Mouse (Mus musculus): Measurements from ENCODE around the gene Iqcf4. TPM values are rescaled to one million over a fixed set of nuclear protein-coding genes. Genes with fewer than 3 reads are reported as not detected.

The Iqcf4 gene
- not detected in 2 replicates for polyA plus RNA-seq (2012)

DNA sequence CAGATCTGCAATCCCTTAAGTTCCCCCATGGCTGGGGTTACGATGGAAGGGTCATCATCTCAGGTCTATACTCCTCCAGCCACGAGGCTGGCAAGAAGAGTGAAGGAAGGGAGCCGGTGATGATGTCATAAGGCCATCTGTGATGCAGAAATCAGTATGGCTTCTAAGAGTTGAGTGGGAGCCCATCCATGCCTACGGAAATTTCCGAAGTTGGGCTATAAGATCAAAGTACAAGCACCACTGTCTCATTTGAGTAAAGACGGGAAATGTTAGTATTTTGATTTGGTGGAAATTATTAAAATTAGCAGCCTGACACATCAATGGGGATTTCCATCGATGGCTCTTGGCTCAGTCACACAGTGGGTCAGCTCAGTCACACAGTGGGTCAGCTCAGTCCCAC, at the start of gene Iqcf4:
Gene Iqcf4, minus strand, starts transcription at position 101 of the 400 bp plus-strand sequence.

DNA sequence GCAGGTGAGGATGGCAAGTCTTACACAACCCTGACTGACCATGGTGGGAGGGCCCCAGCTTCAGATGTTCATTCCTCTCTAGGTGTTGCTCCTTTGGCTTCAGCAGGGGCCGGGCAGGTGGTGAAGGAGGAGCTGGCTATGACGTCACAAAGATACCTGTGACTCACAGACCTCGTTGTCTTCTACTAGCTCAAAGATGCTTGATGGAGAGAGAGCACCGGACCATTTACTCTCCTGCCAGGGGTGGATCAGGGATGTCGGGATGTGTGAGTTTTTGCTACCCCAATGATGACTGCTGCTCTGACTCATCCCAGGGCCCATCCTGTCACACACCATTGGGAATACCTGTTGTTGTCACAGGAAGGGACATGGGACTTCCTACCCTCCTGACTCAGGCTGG, 9.3 kb downstream of the Iqcf4 start, which contains the start of gene Iqcf3:
Gene Iqcf3, minus strand, starts transcription at position 101 of the 400 bp plus-strand sequence.

Other genes starting within 250 kb of the Iqcf4 start
- gene Dusp7, start 202.4 kb downstream of the Iqcf4 start, polyA plus RNA-seq (2012): 21.3 and 26.6 TPM in 2 replicates
- gene Rpl29, start 141.5 kb downstream of the Iqcf4 start, polyA plus RNA-seq (2012): 6,531 and 6,611 TPM in 2 replicates
- 35.2 and 37.0 TPM in 2 replicates for gene Acy1, start 132.7 kb downstream of the Iqcf4 start, polyA plus RNA-seq (2012)
- 11.1 and 14.0 TPM in 2 replicates for gene Abhd14b, start 123.5 kb downstream of the Iqcf4 start, polyA plus RNA-seq (2012)
- 28.3 and 33.6 TPM in 2 replicates for gene Abhd14a, start 123.3 kb downstream of the Iqcf4 start, polyA plus RNA-seq (2012)
- 20.4 and 27.1 TPM in 2 replicates for gene Pcbp4, start 117.7 kb downstream of the Iqcf4 start, polyA plus RNA-seq (2012)
- gene Gpr62, start 105.1 kb downstream of the Iqcf4 start, polyA plus RNA-seq (2012): 0.21 TPM in 1 of 2 replicates, not detected in the other
- gene Rrp9, start 95.0 kb downstream of the Iqcf4 start, polyA plus RNA-seq (2012): 206 and 244 TPM in 2 replicates
- gene Parp3, start 94.0 kb downstream of the Iqcf4 start, polyA plus RNA-seq (2012): 27.7 and 28.0 TPM in 2 replicates
- gene Iqcf1, start 71.0 kb downstream of the Iqcf4 start, polyA plus RNA-seq (2012): not detected in 2 replicates
- gene Iqcf5, start 56.4 kb downstream of the Iqcf4 start, polyA plus RNA-seq (2012): not detected in 2 replicates
- gene Iqcf3, start 9.4 kb downstream of the Iqcf4 start, polyA plus RNA-seq (2012): not detected in 2 replicates
- gene Iqcf6, start 55.6 kb upstream of the Iqcf4 start, polyA plus RNA-seq (2012): not detected in 2 replicates
- gene Grm2, start 85.1 kb upstream of the Iqcf4 start, polyA plus RNA-seq (2012): 0.05 TPM in 1 of 2 replicates, not detected in the other
- 64.6 and 74.3 TPM in 2 replicates for gene Tex264, start 114.9 kb upstream of the Iqcf4 start, polyA plus RNA-seq (2012)
- gene Rad54l2, start 218.2 kb upstream of the Iqcf4 start, polyA plus RNA-seq (2012): 4.0 and 5.8 TPM in 2 replicates

All from megakaryocyte-erythroid progenitor cell, adult 5 weeks (primary cell).